Mouse (Mus musculus) C2C12 (cell line): ENCODE results near the gene Slc6a4.

Experiments used
- CEBPB ChIP-seq: IDR thresholded peaks from one replicate; pipeline ENCODE4 v1.6.1; 2011; ENCODE audit warnings: low read depth, mild to moderate bottlenecking, control low read depth, moderate library complexity
- CTCF ChIP-seq: IDR thresholded peaks from one replicate; pipeline ENCODE4 v1.5.1; 2011; ENCODE audit not compliant: control insufficient read depth, insufficient read depth, insufficient read length
- FOSL1 ChIP-seq: IDR thresholded peaks from one replicate; pipeline ENCODE4 v1.8.0; 2011; ENCODE audit warnings: mild to moderate bottlenecking, low read length; ENCODE audit not compliant: poor library complexity, insufficient read depth, severe bottlenecking
- MAX ChIP-seq: IDR thresholded peaks from one replicate; pipeline ENCODE4 v1.6.1; 2011; ENCODE audit warnings: mild to moderate bottlenecking, control low read depth
- MYOD1 ChIP-seq: IDR thresholded peaks from one replicate; pipeline ENCODE4 v1.6.1; 2011; ENCODE audit warnings: low read depth; ENCODE audit not compliant: control insufficient read depth, insufficient read length
- MYOG ChIP-seq: IDR thresholded peaks from one replicate; pipeline ENCODE4 v1.6.1; 2011; ENCODE audit not compliant: control insufficient read depth, insufficient read length; ENCODE audit errors: extremely low read depth
- USF1 ChIP-seq: IDR thresholded peaks from one replicate; pipeline ENCODE4 v1.6.1; 2011; ENCODE audit warnings: low read depth, mild to moderate bottlenecking, control low read depth, moderate library complexity

DNA sequence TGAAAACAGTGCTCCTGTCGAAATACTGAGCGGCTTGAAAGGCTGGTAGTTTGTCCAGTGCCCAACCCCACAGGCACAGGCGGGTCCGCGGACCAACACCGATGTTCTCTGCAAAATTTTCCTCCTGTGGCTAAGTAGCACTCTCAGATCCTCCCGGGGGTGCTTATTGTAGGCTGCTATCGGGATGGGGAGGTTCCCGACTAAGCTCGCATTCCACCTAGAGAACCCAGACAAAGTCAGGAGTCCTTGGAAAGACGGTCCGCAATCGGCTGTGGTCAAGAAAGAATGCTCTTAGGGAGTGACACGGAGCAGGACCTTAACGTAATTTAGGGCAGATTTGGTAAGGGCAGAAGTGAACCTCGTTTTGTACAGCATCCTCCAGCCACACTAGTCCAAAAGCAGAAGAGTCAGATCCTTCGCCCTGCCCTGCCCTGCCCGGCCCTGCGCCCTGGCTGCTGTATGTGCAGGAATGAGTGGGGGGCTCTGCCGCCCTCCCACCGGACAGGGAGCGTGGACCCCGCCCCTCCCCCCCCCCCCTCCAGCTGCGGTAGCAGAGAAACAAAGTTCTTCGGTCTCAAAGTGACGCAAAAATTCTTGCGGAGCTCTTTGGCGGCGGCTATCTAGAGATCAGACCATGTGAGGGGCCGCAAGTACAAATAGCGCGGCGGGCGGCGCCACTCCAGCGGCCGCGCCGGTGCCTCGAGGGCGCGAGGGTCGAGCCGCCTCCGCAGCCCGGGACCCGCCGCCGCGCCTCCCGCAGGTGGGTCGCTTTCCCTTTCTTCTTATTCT, at the start of gene Slc6a4:
- no peak for TF ChIP-seq MAX
- no peak for TF ChIP-seq CTCF
- TF ChIP-seq MYOD1 = no peak
- TF ChIP-seq USF1 = no peak
- TF ChIP-seq MYOG = no peak
- no peak for TF ChIP-seq CEBPB
- TF ChIP-seq FOSL1 = no peak
